Mouse (Mus musculus) G1E (cell line): ENCODE results near the gene Ccnt2. TPM values are rescaled to one million over a fixed set of nuclear protein-coding genes. Genes with fewer than 3 reads are reported as not detected.

Experiments used
- ATAC-seq: 2 replicates; pipeline ENCODE4 v1.8.0; 2016; ENCODE audit warnings: mild to moderate bottlenecking; ENCODE audit not compliant: insufficient number of reproducible peaks, poor library complexity, low FRiP score, severe bottlenecking; ENCODE audit errors: extremely low read depth
- DNase-seq: peaks from one replicate; pipeline ENCODE4 v3.0.0; 2012; ENCODE audit warnings: low spot score
- H3K27me3 ChIP-seq: 2 replicates; pipeline ENCODE4 v1.6.1; 2012; ENCODE audit warnings: mild to moderate bottlenecking, low read length, inconsistent platforms; ENCODE audit not compliant: insufficient read depth
- H3K36me3 ChIP-seq: replicated peaks from 2 replicates; pipeline ENCODE3; 2012; ENCODE audit warnings: mild to moderate bottlenecking, inconsistent platforms
- H3K4me1 ChIP-seq: 2 replicates; pipeline ENCODE4 v1.6.1; 2012; ENCODE audit warnings: low read depth, low read length, inconsistent platforms, mixed read lengths; ENCODE audit not compliant: insufficient read depth
- H3K4me3 ChIP-seq: 2 replicates; pipeline ENCODE4 v1.5.1; 2012; ENCODE audit warnings: low read depth, mild to moderate bottlenecking, inconsistent platforms, low read length, moderate library complexity, mixed read lengths
- H3K9me3 ChIP-seq: replicated peaks from 2 replicates; pipeline ENCODE4 v1.6.1; 2012; ENCODE audit warnings: inconsistent platforms
- CTCF ChIP-seq: IDR thresholded peaks from 2 replicates; pipeline ENCODE4 v1.5.1; 2012; ENCODE audit warnings: low read depth, low read length, inconsistent platforms, mixed read lengths
- GATA1 ChIP-seq: IDR thresholded peaks from 2 replicates; pipeline ENCODE4 v1.6.1; 2012; ENCODE audit warnings: borderline replicate concordance, low read length, inconsistent platforms, mixed read lengths
- GATA2 ChIP-seq: IDR thresholded peaks from 2 replicates; pipeline ENCODE4 v1.6.1; 2012; ENCODE audit warnings: low read depth, low read length, inconsistent platforms, borderline replicate concordance
- POLR2AphosphoS5 ChIP-seq: IDR thresholded peaks from 2 replicates; pipeline ENCODE4 v1.6.1; 2012; ENCODE audit warnings: low read depth, low read length, inconsistent platforms; ENCODE audit not compliant: insufficient replicate concordance
- TAL1 ChIP-seq: conservative IDR thresholded peaks from 2 replicates; pipeline ENCODE4 v1.6.1; 2012; ENCODE audit warnings: low read depth, low read length, inconsistent platforms, mixed read lengths
- polyA plus RNA-seq: library from polyadenylated mRNA; stranded (reverse); fragments of >175 nt; gene quantifications from 2 replicates; pipeline ENCODE4 v1.2.3, GENCODE M21; 2012
- total RNA-seq, 2 experiments: library from RNA; stranded (forward) in 1 of 2; stranded (reverse) in 1 of 2; fragments of 200-1000 nt in 1 of 2; fragments of >200 nt in 1 of 2; fragmentation: Nextera tagmentation in 1 of 2; gene quantifications; 2 replicates each; pipeline ENCODE4 v1.2.3; 2014 to 2017

Gene Ccnt2
- total RNA-seq (2014; fragmentation: Nextera tagmentation) (149 and 168 TPM in 2 replicates), total RNA-seq (2017) (85.7 and 99.2 TPM in 2 replicates), polyA plus RNA-seq (15.7 and 16.8 TPM in 2 replicates)

DNA sequence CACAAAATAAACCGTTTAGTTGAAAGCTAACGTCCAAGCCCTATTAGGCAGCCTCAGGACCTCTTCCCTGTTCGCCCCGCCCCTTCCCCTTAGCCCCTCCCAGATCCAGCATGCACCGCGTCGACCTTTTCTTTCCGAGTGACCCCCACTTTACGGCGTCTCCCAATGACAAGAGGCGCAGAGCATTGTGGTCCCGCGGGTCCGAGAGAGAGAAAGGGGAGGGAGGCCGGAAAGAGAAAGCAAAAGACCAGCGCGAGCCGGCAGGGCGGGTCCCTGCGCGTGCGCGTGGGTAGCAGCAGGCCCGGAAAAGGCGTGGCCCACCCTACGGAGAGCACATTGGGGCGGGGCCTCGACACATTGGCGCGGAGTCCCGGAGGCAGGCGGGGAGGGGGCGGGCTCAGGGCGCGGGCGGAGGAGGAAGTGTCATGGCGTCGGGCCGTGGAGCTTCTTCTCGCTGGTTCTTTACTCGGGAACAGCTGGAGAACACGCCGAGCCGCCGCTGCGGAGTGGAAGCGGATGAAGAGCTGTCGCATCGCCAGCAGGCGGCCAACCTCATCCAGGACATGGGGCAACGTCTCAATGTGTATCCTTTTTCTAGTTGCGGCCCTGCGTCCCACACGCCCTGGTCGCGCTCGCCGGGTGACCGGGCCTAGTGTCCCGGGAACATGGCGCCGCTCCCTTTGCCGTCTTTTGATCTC is at the start of gene Ccnt2:
Gene Ccnt2 (plus strand): TSS at position 362 of the 698 bp plus-strand sequence.
- H3K4me1 ChIP-seq = peaks cover 41% of the 10 kb centered on the region
- DNase-seq (peak; percentile 99), ATAC-seq (peak; percentile 89)
- H3K27me3 ChIP-seq = no peaks in the 10 kb centered on the region
- TF ChIP-seq CTCF (no peak), TAL1 (no peak), POLR2AphosphoS5 (no peak), GATA1 (no peak), GATA2 (no peak)
- H3K9me3 ChIP-seq = no peaks in the 10 kb centered on the region
- peak within 1 kb of the TSS; percentile 91 for H3K4me3 ChIP-seq
- peaks cover 32% of the 10 kb centered on the region for H3K36me3 ChIP-seq

DNA sequence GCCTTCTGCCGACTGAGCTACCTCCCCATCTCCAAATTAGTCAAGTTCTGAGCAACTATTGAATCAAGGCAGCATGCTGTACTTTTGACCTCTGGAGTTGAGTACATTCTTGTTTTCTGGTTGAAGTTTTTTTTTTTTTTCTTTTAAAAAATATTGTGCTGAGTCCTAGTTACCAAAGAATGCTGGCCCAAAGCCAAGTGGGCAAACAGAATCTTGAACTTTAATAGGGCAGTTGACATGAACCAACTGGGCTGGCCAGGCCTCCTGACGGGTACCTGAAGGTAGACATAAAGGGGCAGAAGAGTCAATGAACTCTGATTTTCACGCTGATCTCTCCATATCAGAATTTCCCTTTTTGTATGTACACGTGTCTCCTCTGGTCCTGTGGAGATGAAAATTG is 44.9 kb upstream of the Ccnt2 start, which contains the start of gene Acmsd:
Gene Acmsd (plus strand): TSS at position 318 of the 400 bp plus-strand sequence.
- DNase-seq = no peak
- no peaks in the 10 kb centered on the region for H3K36me3 ChIP-seq
- no peak within 1 kb of the TSS for H3K4me3 ChIP-seq
- peaks cover 2% of the 10 kb centered on the region for H3K27me3 ChIP-seq
- TF ChIP-seq CTCF (no peak), GATA2 (no peak), TAL1 (no peak), POLR2AphosphoS5 (no peak), GATA1 (no peak)
- ATAC-seq = no peak
- H3K4me1 ChIP-seq = no peaks in the 10 kb centered on the region; the same call in 1 of the 2 replicates
- H3K9me3 ChIP-seq = peaks cover 2% of the 10 kb centered on the region

DNA sequence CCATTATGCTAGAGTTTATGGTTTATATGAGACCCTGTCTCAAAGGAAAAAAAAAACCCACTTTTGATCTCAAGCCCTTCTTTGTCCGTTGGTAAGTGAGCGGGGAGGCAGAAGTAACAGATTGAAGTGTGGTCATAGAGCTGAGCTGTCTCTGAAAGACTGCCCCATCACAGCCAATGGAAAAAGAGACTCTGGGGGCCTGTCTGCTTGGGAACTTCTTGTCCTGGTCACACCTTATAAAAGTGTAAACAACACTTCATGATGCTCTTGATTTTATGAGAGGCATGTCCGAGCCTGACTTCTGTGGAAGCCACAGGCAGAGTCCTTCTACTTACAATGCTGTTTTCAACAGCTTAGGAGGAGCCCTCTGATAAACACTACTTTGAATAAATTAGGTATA is 42.9 kb upstream of the Ccnt2 start:
- Histone ChIP-seq H3K4me1 (no peaks in the 10 kb centered on the region; the same call in 1 of the 2 replicates), H3K27me3 (peaks cover 2% of the 10 kb centered on the region), H3K9me3 (peaks cover 2% of the 10 kb centered on the region), H3K36me3 (no peaks in the 10 kb centered on the region), H3K4me3 (no peak overlapping the region)
- TF ChIP-seq TAL1 (no peak), POLR2AphosphoS5 (no peak), GATA1 (no peak), GATA2 (no peak), CTCF (no peak)
- no peak for DNase-seq
- ATAC-seq = no peak

DNA sequence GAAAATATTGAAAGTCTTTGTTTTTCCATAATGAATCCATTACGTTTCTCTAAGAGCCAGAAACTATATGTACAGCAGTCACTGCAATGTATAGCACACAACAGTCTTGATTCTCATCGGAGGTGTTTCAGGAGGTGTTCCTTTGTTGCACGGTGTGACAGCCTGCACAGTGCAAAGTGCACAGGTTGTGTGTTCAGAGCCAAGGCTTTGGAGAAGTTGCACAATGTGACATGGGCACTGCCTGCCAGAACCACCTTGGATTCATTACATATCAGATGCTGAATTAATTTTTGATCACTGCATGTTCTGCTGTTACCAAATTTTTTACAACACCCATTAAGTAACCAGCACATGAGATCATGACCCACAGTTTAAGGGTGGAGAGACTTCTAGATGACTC is 41.5 kb upstream of the Ccnt2 start:
- H3K9me3 ChIP-seq = peaks cover 2% of the 10 kb centered on the region
- no peak for DNase-seq
- H3K4me3 ChIP-seq = no peak overlapping the region
- no peaks in the 10 kb centered on the region for H3K36me3 ChIP-seq
- TF ChIP-seq CTCF (no peak), TAL1 (no peak), GATA1 (no peak)
- ATAC-seq = no peak
- H3K4me1 ChIP-seq = no peaks in the 10 kb centered on the region; the same call in 1 of the 2 replicates
- peaks cover 4% of the 10 kb centered on the region for H3K27me3 ChIP-seq

DNA sequence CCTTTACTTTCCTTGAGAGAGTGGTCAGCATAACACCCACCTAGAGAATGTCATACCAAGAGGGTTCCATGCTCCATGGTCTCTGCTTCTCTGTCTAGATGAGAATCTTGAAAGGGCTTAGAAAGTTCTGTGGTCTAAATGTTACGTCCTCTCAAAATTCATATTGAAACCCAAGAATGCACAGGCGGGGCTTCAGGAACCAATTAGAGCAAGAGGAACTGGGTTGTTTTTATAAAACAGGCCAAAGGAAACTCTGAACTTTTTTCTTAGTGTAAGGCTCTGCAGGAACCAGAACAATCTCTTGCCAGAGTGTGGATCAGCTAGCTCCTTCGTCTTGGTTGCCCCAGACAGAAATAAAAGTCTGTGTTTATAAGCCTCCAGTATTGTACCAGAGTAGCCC is 41.1 kb upstream of the Ccnt2 start:
- no peak for DNase-seq
- ATAC-seq = no peak
- H3K4me3 ChIP-seq = no peak overlapping the region
- TF ChIP-seq GATA2 (no peak), TAL1 (no peak), POLR2AphosphoS5 (no peak), GATA1 (no peak), CTCF (no peak)
- H3K9me3 ChIP-seq = peaks cover 2% of the 10 kb centered on the region
- no peaks in the 10 kb centered on the region for H3K36me3 ChIP-seq
- H3K4me1 ChIP-seq = no peaks in the 10 kb centered on the region; the same call in 1 of the 2 replicates
- H3K27me3 ChIP-seq = peaks cover 5% of the 10 kb centered on the region

DNA sequence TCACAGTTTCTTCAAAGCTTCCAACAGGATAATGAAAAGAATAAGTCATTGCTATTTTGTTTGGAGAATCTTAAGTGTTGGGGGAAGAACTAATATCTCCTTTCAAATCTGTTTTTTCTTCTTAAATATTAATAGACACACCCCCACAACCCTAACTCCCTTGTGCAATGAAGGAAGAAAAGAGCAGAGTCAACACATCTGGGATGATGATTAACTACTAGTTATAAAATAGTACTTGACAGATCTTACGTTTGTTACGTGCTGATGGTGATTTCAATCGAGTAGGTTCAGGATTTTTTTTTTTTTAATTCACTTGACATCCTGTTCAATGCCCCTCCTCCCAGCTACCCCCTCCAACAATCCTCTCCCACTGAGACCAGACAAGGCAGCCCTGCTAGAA is 38.6 kb upstream of the Ccnt2 start:
- H3K36me3 ChIP-seq = no peaks in the 10 kb centered on the region
- ATAC-seq = no peak
- H3K9me3 ChIP-seq = no peaks in the 10 kb centered on the region
- TF ChIP-seq POLR2AphosphoS5 = no peak
- no peak for TF ChIP-seq TAL1
- no peak for TF ChIP-seq CTCF
- no peak for TF ChIP-seq GATA1
- no peak for TF ChIP-seq GATA2
- H3K4me1 ChIP-seq = no peaks in the 10 kb centered on the region; the same call in 1 of the 2 replicates
- DNase-seq = no peak
- H3K27me3 ChIP-seq = peaks cover 14% of the 10 kb centered on the region
- no peak overlapping the region for H3K4me3 ChIP-seq
